Mouse (Mus musculus) embryonic facial prominence, embryonic 13.5 days (tissue): ENCODE data around the gene Nup50. TPM values are rescaled to one million over a fixed set of nuclear protein-coding genes. Genes with fewer than 3 reads are reported as not detected.

Source experiments
- ATAC-seq: fragments of 200-750 bp; cut with Nextera tagmentation; 2 replicates; pipeline ENCODE4 v1.8.0; 2017; ENCODE audit warnings: low read depth; ENCODE audit not compliant: insufficient number of reproducible peaks, insufficient read depth, low FRiP score, low TSS enrichment
- H3K27ac ChIP-seq: fragments of 300-500 bp; sonication (generic); 2 replicates; pipeline ENCODE4 v1.5.1; 2015; ENCODE audit warnings: moderate library complexity, mild to moderate bottlenecking, inconsistent platforms
- H3K27me3 ChIP-seq: fragments of 300-500 bp; sonication (generic); 2 replicates; pipeline ENCODE4 v1.6.1; 2015; ENCODE audit warnings: mild to moderate bottlenecking, inconsistent platforms
- H3K36me3 ChIP-seq: fragments of 300-500 bp; sonication (generic); 2 replicates; pipeline ENCODE4 v1.6.1; 2015; ENCODE audit warnings: mild to moderate bottlenecking, inconsistent platforms
- H3K4me1 ChIP-seq: fragments of 300-500 bp; sonication (generic); 2 replicates; pipeline ENCODE4 v1.6.1; 2015; ENCODE audit warnings: inconsistent platforms
- H3K4me2 ChIP-seq: fragments of 300-500 bp; sonication (generic); 2 replicates; pipeline ENCODE4 v1.6.1; 2015; ENCODE audit warnings: moderate library complexity, mild to moderate bottlenecking, inconsistent platforms
- H3K4me3 ChIP-seq: fragments of 300-500 bp; sonication (generic); 2 replicates; pipeline ENCODE4 v1.5.1; 2015; ENCODE audit warnings: mild to moderate bottlenecking, inconsistent platforms
- H3K9ac ChIP-seq: fragments of 300-500 bp; sonication (generic); 2 replicates; pipeline ENCODE4 v1.6.1; 2015; ENCODE audit warnings: mild to moderate bottlenecking, inconsistent platforms
- H3K9me3 ChIP-seq: fragments of 300-500 bp; sonication (generic); 2 replicates; pipeline ENCODE4 v1.6.1; 2016; ENCODE audit warnings: inconsistent platforms
- WGBS: fragments of 180-500 bp; shearing (Covaris S2); methylation state at CpG from one replicate; pipeline ENCODE4 v1.1.7; 2015; ENCODE audit warnings: mixed read lengths; 5-methylcytosine and 5-hydroxymethylcytosine counted together
- polyA plus RNA-seq: library from polyadenylated mRNA; unstranded; fragments of >200 nt; fragmentation: Nextera tagmentation; extraction: Ambion mirVana; gene quantifications from 2 replicates; pipeline ENCODE4 v1.2.1, GENCODE M21; 2015

Nup50 gene
- polyA plus RNA-seq, 1 experiment from 2014 or later: 39.7 TPM

DNA sequence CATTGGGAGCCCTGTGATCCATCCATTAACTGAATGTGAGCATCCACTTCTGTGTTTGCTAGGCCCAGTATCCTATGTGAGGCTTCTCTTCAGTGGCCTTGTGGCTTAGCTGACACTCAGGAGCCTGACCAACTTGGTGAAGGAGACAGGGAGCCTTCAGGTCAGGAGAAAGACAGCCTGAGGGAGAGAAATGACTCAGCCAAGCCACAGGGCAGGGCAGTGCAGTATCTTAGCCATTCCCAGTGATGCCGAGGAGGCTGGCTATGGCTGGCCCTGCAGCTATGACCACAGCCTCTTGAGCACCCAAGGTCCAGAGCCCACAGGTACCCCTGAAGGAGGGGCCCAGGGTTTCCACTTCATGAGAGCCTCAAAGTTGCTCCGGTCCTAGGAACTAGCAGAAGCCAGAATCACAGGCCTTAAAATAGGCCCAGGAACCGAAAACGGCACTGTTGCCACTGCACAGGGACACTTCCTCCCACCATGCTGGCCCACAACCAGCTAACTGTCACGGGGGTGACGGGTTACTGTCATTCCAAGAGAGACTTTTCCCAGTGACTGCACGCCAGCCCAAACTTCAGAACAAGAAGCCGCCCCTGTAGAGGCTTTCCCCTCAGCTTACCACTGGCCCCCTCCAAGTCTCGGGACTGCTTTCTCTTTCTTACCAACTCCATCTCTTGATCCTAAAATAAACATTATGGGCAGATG, 58.5 kb downstream of the Nup50 start:
- Histone ChIP-seq H3K4me1 (peaks cover 19% of the 10 kb centered on the region), H3K4me3 (no peak overlapping the region), H3K27ac (no peak overlapping the region), H3K27me3 (no peaks in the 10 kb centered on the region), H3K36me3 (no peaks in the 10 kb centered on the region), H3K4me2 (no peak overlapping the region), H3K9me3 (no peaks in the 10 kb centered on the region), H3K9ac (no peak overlapping the region)
- ATAC-seq: no peak
- 85% methylated on average over 9 of the region's 9 CpGs for WGBS

DNA sequence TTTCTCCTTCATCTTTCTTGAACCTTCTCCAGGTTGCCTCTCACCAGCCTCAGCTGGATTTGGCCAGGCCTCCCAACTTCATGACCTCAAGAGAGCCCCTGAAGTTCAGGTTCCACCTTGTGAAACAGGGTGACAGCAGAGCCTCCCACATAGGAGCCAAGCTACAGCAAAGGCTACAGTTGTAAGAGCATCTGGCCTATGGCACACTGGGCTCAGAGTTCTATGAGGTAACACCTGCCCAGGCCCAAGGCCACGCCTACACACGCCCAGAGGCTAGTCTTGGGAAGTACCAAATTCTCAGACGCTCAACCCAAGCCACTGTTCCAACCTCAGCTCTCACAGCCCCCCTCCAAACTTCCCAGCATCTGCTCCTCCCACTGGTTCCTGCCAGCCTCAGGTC, 59.7 kb downstream of the Nup50 start:
- no peak overlapping the region for H3K4me2 ChIP-seq
- H3K4me1 ChIP-seq: peaks cover 24% of the 10 kb centered on the region
- ATAC-seq: no peak
- no peak overlapping the region for H3K27ac ChIP-seq
- no peaks in the 10 kb centered on the region for H3K36me3 ChIP-seq
- no peak overlapping the region for H3K4me3 ChIP-seq
- 83% methylated on average over 3 of the region's 3 CpGs for WGBS
- no peaks in the 10 kb centered on the region for H3K9me3 ChIP-seq
- H3K9ac ChIP-seq: no peak overlapping the region
- H3K27me3 ChIP-seq: no peaks in the 10 kb centered on the region

DNA sequence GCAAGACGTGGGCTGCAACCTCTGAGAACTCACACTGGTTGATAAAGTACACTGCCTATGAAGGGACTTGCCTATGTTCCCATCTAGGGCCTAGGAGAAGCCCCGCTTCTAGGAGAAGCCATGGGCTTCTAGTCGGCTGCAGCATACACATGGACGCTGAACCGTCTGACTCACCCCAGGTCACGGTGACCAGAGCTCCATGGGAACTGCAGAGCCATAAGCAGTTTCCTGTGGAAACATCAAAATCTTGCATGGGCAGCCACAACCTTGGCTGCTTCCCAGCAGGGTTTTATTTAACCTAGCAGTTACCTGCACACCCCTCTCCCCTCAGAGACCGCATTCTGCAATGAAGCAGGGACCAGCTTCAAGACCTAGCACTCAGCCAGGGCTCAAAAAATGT, 60.5 kb downstream of the Nup50 start:
- H3K27ac ChIP-seq: no peak overlapping the region
- no peaks in the 10 kb centered on the region for H3K36me3 ChIP-seq
- H3K27me3 ChIP-seq: no peaks in the 10 kb centered on the region
- peaks cover 28% of the 10 kb centered on the region for H3K4me1 ChIP-seq
- ATAC-seq: no peak
- no peak overlapping the region for H3K4me2 ChIP-seq
- no peak overlapping the region for H3K9ac ChIP-seq
- 86% methylated on average over 7 of the region's 7 CpGs for WGBS
- no peaks in the 10 kb centered on the region for H3K9me3 ChIP-seq
- no peak overlapping the region for H3K4me3 ChIP-seq

DNA sequence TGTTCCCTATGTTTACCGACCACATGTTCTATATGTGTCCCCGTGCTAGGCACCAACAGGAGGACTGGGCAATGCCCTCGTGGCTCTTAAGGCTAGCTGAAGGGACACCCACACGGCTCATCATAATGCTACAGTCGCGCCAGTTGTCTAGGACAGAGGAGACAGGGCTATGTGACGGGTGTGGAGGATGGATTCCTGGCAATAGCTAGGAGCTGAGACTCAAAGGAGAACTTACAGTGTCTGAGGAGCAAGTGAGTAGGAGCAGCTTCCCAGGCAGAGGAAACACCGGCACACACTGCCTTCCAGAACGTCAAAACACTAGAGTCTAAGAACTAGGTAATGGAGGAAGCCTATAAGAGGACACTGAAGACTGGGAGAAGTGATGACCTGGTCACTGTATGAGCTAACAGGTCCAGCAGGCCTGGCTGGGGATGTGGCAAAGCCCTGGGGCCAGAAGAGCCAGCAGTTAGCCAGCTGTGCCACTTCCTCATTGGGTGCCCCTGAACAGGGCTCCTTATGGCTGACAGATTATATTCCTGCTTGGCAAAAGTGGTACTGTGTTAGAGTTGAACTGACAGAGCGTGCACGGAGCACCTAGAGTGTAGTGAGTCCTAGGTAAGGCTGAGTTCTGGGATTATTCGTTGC, 62.4 kb downstream of the Nup50 start:
- Histone ChIP-seq H3K9ac (no peak overlapping the region), H3K27me3 (0 out of 2 replicates have a peak, but pooled peaks cover 2% of the 10 kb centered on the region), H3K4me3 (no peak overlapping the region), H3K36me3 (no peaks in the 10 kb centered on the region), H3K27ac (no peak overlapping the region), H3K4me1 (peaks cover 30% of the 10 kb centered on the region), H3K9me3 (no peaks in the 10 kb centered on the region), H3K4me2 (no peak overlapping the region)
- WGBS: 88% methylated on average over 12 of the region's 12 CpGs
- ATAC-seq: no peak

- Histone ChIP-seq H3K27me3 (0 out of 2 replicates have a peak, but pooled peaks cover 2% of the 10 kb centered on the region), H3K9ac (peak overlapping the region; percentile 90), H3K27ac (no peak overlapping the region), H3K9me3 (no peaks in the 10 kb centered on the region), H3K4me2 (peak overlapping the region; percentile 93), H3K36me3 (no peaks in the 10 kb centered on the region), H3K4me1 (peaks cover 30% of the 10 kb centered on the region), H3K4me3 (peak overlapping the region; percentile 87)
- ATAC-seq: no peak
- 62% methylated on average over 4 of the region's 4 CpGs for WGBS
Observed at GRCm38 (mm10) chr15:84986171-84987019, 63.2 kb downstream of the Nup50 start.

- Histone ChIP-seq H3K27ac (peak overlapping the region; percentile 33; the same call in 1 of the 2 replicates), H3K36me3 (no peaks in the 10 kb centered on the region), H3K27me3 (0 out of 2 replicates have a peak, but pooled peaks cover 2% of the 10 kb centered on the region), H3K4me2 (peak overlapping the region; percentile 93), H3K4me1 (peaks cover 30% of the 10 kb centered on the region), H3K9ac (peak overlapping the region; percentile 90), H3K4me3 (peak overlapping the region; percentile 87), H3K9me3 (no peaks in the 10 kb centered on the region)
- peak; percentile 54 for ATAC-seq
- under 1% methylated on average over 31 of the region's 53 CpGs for WGBS
Observed at GRCm38 (mm10) chr15:84987020-84987815, 64.0 kb downstream of the Nup50 start.

DNA sequence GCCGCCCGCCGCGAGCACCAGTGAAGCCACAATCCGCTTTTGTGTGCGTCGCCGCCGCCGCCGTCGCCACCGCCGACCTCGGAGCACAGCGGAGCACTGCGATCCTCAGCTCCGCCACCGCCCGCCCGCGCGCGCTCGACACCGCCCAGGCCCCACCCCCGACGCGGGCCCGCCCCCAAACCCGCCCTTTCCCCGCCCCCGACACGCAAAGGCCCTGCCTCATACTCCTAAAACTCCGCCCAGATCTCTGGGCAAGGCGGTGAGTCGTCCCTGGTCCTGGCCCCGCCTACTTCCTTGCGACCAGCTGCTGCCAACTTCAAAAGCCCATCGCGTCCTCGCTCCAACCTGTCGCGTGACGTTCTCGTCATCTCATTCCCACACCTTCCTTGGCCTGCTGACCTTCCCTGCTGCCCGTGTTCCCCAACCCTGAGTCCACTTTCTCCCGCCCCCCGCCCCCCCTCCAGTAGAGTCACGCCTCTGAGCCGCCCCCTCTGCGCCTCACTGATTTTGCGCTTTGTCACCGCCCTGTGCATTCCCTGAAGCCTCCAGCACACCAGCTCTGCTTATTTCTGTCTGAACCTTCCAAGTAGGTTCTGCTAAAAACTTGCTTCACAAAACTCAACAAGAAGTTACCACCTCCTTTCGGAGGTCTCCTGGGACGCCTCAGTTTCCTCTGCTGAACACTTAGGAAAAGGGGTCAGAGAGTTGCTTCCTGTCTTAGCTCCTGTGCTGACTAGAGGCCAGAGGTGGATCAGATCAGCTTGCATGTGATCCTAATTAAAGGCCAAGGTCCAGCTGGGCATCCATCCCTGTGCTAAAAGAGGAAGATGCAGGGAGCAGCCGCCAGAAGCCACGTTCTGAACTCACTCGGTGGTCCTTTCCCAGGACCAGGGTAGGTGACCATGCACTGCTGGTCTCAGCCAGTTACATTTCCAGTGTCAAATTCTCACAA, 64.9 kb downstream of the Nup50 start, which contains the start of gene 5031439G07Rik:
5031439G07Rik (minus strand) TSS at position 678 of the 952 bp plus-strand sequence.
- peak within 1 kb of the TSS; percentile 90 for H3K9ac ChIP-seq
- WGBS: under 1% methylated on average over 51 of the region's 59 CpGs
- H3K27ac ChIP-seq: peak within 1 kb of the TSS; percentile 33; the same call in 1 of the 2 replicates
- 0 out of 2 replicates have a peak, but pooled peaks cover 2% of the 10 kb centered on the region for H3K27me3 ChIP-seq
- H3K4me2 ChIP-seq: peak within 1 kb of the TSS; percentile 93
- ATAC-seq: peak; percentile 85
- H3K36me3 ChIP-seq: no peaks in the 10 kb centered on the region
- H3K4me3 ChIP-seq: peak within 1 kb of the TSS; percentile 87
- H3K4me1 ChIP-seq: peaks cover 27% of the 10 kb centered on the region
- no peaks in the 10 kb centered on the region for H3K9me3 ChIP-seq

- 69% methylated on average over 3 of the region's 3 CpGs for WGBS
- no peaks in the 10 kb centered on the region for H3K36me3 ChIP-seq
Observed at GRCm38 (mm10) chr15:84989098-84989497, 65.9 kb downstream of the Nup50 start.

DNA sequence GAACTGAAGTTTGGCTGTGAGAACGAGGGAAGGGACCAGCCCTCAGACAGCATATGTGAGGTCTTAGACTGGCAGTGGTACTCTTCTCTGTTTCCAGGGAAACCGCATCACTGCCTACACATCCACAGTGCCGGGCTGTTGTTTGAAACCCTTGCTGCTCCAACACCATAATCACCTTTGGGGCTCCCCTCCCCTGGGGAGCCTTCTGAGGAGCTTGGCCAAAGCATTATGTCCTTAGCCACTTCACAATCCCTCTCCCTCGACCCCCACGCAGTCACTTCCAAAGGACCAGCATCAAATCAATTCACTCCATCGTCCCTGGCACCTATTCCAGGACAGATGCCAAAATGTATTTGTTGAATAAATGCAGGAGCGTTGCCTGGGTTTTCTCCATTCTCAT, 66.6 kb downstream of the Nup50 start:
- ATAC-seq: no peak
- Histone ChIP-seq H3K9ac (no peak overlapping the region), H3K27me3 (peaks cover 9% of the 10 kb centered on the region; the same call in 1 of the 2 replicates), H3K9me3 (no peaks in the 10 kb centered on the region), H3K4me2 (no peak overlapping the region), H3K4me3 (no peak overlapping the region), H3K27ac (no peak overlapping the region), H3K36me3 (no peaks in the 10 kb centered on the region), H3K4me1 (peaks cover 27% of the 10 kb centered on the region)
- 69% methylated on average over 7 of the region's 7 CpGs for WGBS

More at GRCm38 (mm10) chr15:84989098-84989497, 65.9 kb downstream of the Nup50 start:
- no peak overlapping the region for H3K4me2 ChIP-seq
- H3K9ac ChIP-seq: no peak overlapping the region
- H3K4me3 ChIP-seq: no peak overlapping the region
- ATAC-seq: no peak
- H3K27me3 ChIP-seq: 0 out of 2 replicates have a peak, but pooled peaks cover 4% of the 10 kb centered on the region
- no peaks in the 10 kb centered on the region for H3K9me3 ChIP-seq
- no peak overlapping the region for H3K27ac ChIP-seq
- peaks cover 27% of the 10 kb centered on the region for H3K4me1 ChIP-seq
